Mouse (Mus musculus): ENCODE data around the gene Gm16451.
"Not testable (repeated sequence)": the region's sequence is repeated elsewhere in the genome, so short reads cannot be mapped to it uniquely, and the experiment has no call there.

Gene Gm16451

DNA sequence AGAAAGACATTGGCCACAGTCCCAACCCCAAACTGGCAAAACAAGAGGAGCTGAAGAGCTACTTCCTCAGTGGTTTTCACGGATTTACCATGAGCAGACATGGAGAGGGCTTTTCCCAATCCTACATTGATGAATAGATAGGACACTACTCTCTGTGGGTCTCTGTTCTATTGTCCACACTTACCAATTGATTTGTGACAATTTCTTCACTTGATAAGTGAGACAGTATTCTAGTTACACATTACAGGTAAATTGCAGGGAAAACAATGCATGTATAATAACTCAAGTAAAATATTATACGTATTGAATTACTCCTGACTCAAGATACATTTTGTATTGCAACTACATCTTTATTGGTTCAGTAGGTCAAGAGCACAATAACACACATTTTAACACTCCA lies at the start of gene Gm16451:
TSS of gene Gm16451 (minus strand) at position 101 of the 400 bp plus-strand sequence.
- not testable (repeated sequence) for DNase-seq

DNA sequence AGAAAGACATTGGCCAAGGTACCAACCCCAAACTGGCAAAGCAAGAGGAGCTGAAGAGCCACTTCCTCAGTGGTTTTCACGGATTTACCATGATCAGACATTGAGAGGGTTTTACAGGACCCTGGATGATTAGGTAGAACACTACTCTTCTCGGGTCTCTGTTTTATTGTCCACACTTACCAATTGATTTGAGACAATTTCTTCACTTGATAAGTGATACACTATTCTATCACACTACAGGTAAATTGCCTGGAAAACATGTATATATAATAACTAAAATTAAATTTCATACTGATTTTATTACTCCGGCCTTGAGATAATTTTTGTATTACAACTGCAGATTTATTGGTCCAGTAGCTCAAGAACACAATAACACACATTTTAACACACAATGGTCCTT lies 45.9 kb upstream of the Gm16451 start, which contains the start of gene Vmn1r142:
TSS of gene Vmn1r142 (minus strand) at position 101 of the 400 bp plus-strand sequence.
- DNase-seq = not testable (repeated sequence)

DNA sequence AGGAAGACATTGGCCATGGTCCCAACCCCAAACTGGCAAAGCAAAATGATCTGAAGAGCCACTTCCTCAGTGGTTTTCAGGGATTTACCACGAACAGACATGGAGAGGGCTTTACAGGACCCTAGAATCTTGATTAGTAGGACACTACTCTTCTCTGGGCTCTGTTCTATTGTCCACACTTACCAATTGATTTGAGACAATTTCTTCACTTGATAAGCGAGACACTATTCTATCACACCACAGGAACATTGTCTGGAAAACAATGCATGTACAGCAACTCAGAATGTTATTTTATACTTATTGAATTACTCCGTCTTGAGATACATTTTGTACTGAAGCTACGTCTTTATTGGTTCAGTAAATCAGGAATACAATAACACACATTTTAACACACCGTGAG lies 16.6 kb upstream of the Gm16451 start, which contains the start of gene Gm10666:
TSS of gene Gm10666 (minus strand) at position 101 of the 400 bp plus-strand sequence.
- DNase-seq = not testable (repeated sequence)

DNA sequence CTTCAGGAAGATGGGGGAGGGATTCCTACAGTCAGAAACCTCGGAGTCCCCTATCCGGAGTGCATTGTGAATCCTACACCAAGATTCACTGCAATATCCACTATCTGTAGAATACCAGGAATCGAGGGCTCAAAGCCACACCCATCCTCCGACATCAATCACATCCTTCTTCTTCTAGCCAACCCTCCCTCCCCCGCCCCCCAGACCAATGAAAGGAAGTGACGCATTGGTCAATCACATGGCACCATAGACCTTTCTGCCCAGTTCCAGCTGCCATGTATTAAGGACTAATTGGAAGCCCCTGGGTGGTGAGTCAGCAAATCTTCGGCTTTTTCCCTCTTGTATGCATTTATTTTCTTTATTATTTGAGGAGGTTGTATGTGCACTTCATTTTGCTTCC lies 49.3 kb downstream of the Gm16451 start, which contains the start of gene Vmn1r139:
TSS of gene Vmn1r139 (plus strand) at position 301 of the 400 bp plus-strand sequence.
- not testable (repeated sequence) for DNase-seq

All from thymus, postnatal 14 days (tissue).